Mouse (Mus musculus) G1E (cell line): Measurements from ENCODE around the gene Gramd1c.

Source experiments
- CTCF ChIP-seq: IDR thresholded peaks from 2 replicates; pipeline ENCODE4 v1.5.1; 2012; ENCODE audit warnings: low read depth, low read length, inconsistent platforms, mixed read lengths
- GATA1 ChIP-seq: IDR thresholded peaks from 2 replicates; pipeline ENCODE4 v1.6.1; 2012; ENCODE audit warnings: borderline replicate concordance, low read length, inconsistent platforms, mixed read lengths
- POLR2AphosphoS5 ChIP-seq: IDR thresholded peaks from 2 replicates; pipeline ENCODE4 v1.6.1; 2012; ENCODE audit warnings: low read depth, low read length, inconsistent platforms; ENCODE audit not compliant: insufficient replicate concordance
- TAL1 ChIP-seq: conservative IDR thresholded peaks from 2 replicates; pipeline ENCODE4 v1.6.1; 2012; ENCODE audit warnings: low read depth, low read length, inconsistent platforms, mixed read lengths

DNA sequence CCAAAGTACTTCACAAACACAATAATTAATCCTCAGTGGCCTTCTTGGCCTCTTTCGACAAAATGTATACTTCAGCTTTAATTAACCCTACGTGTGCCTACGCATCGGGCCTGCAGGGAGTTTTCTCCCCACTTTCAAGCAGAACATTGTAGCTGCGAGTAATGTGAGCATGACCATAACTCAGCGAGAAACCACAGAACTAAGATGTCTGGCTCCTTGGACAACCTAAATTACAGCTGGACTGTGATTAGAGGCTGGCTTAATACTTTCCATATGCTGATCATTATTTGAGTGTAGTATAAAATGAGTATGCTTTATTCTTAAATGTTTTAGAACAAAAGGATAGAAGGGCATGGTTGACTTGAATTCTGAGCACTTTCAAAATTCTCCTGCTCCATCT, 9.9 kb downstream of the Gramd1c start:
- TF ChIP-seq POLR2AphosphoS5 (no peak), CTCF (no peak), TAL1 (no peak), GATA1 (no peak)
